Mouse (Mus musculus): ENCODE results near the gene Tnpo1.

Gene Tnpo1

DNA sequence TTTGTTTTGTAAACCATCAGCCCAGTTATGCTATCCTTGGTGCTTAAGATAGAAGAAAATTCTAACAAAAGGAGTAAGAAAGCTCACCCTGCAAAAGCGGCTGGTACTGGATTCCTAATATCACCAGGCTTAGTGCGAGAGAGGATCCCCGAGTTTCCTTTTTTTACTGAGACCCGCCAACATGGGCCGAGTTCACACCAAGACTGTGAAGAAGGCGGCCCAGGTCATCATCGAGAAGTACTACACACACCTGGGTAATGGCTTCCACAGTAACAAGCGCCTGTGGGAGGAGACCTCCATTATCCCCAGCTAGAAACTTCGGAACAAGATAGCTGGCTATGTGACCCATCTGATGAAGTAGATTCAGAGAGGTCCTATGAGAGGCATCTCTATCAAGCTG is 109.6 kb downstream of the Tnpo1 start:
- DNase-seq, result peak; percentile 13

DNA sequence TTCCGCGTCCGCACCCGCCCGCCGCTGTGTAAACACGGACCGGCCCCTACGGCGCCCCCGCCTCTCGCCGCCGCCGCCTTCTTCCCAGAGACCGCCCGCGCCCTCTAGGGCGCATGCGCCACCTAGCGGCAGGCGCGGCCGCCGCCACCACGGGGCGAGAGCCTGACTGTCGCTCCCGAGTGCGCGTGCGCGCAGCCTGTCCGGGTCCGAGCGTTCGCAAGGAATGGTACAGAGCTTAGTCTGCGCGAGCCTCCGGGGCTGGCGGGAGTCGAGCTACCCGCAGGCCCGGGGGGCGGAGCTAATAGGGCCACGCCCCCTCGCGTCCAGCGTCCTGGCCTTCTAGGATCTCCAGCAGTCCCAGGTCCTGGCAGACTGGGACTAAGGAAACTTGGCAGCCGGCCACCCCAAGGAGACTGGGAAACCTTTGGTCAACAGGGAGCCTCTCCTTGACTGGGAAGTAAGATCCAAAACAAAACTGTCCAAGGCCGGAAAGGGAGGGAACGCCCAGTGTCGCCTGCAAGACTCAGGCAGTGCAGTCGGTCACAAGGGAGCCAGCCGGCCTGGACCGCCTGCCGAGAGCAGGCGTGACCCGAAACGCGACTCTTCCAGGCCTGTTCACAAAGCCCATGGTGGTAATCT is 110.9 kb downstream of the Tnpo1 start, which contains the start of gene Fcho2:
Gene Fcho2, minus strand, starts transcription at position 303 of the 639 bp plus-strand sequence.
- peak; percentile 96 for DNase-seq

DNA sequence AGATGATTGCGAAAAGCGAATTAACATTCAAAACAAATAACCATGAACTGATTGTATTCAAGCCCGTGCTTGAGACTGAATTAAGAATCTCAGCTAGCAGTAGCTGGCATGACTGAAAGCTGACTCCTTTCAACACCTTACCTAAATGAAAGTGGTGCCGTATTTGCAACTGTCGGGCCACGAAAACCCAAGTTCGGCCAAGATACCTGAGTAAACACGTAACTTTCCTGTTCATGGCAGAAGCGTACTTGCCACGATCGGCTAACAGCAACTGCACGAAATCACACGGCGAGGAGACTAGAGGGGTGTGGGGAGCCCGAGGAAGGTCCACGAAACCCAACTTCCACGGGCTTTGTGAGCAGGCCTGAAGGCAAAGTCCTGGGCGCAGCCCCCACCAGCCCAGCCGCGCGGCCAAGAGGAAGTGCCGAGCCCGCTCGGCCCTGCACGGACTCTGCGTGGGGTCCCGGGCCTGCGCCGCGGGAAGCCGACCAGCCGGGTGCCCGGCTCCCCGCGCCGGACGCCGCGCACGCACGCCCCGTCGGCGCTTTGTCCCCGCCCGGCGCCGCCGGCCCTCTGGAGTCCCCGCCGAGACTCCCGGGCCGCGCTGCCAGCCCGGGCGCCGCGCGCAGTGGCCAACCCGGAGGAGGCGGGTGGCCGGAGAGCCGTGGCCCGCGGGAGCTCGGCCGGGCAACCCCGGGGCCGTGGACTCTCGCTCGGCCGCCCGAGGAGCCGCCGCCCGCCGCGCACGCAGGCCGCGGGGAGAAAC is 111.7 kb downstream of the Tnpo1 start:
- DNase-seq, result peak; percentile 50

DNA sequence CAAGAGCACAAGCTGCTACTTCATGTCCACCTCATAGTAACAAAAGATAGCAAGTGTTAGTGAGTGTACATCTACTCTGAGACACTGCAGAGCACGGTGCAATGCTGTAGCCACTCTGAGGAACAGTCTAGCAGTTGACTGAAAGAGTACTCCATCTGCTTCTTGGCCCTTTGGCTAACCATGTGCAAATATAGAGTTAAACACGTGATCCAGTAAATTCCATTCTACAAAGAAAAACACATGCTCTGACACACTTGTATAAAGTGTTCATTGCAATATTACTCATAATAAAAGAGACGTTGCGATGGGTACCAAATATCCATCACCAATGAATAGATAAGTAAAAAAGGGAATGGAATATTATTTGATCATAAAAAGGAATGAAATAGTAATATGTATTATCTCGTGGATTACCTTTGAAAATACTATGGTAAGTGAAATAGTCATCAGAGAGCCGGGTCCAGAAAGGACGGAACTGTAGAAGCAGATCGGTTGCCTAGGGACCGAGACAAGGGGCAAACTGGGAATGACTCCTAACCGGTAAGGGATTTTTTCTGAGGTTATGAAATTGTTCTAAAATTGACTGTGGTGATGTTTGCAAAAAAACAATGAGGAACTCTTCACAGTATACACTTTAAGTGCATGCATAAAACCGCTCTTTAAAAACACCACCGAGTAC is 112.4 kb downstream of the Tnpo1 start:
- peak; percentile 16 for DNase-seq

DNA sequence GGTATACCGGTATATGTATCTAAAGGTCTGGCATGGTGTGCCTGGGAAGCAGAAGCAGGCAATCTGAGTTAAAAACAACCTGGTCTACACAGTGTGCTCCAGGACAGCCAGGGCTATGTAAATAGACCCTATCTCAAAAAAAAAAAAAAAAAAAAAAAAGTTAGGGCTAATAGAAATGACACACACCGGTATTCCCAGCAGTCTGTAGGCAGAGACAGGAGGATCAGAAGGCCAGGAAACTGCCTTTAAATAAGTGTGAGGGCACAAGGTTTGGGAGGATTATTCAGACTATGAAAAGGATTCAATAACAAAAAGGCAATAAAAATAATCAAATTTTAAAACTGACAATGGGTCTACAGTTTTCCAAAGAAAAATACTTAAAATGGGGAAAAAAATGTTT is 113.0 kb downstream of the Tnpo1 start:
- no peak for DNase-seq

DNA sequence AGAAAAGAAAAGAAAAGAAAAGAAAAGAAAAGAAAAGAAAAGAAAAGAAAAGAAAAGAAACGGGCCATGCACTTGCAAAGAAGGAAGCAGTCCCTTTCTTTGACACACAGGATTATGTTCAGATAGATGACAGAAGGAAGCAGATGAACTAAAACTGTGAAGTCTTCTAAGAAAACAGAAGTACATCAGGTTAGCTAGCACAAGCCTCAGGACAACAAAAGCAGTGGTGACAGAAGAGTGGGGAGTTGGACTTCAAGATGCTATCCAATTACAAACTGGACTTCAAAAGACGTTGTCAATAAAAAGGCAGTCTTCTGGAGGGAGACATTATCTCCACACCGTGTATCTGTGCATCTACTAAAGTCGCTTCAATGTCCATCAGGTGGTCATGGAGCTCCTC is 113.9 kb downstream of the Tnpo1 start:
- peak; percentile 8 for DNase-seq

DNA sequence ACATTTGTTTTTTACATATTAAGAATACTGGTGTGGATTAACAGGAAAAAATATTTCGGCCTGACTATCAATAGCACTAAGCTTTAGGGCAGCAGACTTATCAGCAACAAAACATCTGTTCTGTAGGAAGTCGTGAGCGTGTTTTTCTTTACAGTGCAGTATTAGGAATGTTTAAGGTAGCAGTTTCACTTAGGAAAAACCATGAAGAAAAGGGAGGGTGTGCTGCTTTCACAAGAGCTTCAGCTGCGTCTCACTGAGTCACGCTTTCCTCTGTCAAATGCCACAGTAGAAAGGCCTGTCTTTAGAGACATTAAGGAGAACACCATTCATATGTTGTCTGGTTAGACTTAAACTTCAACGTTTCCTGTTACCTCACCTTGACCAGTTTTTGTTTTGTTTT is 116.0 kb downstream of the Tnpo1 start:
- no peak for DNase-seq

DNA sequence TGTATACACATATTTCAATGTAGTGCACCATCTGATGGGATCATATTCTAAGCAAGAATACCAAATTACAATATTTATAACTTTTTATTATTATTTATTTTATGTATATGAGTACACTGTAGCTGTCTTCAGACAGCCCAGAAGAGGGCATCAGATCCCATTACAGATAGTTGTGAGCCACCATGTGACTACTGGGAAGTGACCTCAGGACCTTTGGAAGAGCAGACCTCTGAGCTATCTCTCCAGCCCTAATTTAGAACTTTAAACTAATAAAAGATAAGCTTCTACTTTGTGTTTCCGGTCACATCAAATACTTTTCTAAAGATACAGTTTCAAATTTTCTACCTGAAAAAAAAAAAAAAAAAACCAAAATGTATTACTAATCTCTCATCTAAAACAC is 117.1 kb downstream of the Tnpo1 start:
- no peak for DNase-seq

DNA sequence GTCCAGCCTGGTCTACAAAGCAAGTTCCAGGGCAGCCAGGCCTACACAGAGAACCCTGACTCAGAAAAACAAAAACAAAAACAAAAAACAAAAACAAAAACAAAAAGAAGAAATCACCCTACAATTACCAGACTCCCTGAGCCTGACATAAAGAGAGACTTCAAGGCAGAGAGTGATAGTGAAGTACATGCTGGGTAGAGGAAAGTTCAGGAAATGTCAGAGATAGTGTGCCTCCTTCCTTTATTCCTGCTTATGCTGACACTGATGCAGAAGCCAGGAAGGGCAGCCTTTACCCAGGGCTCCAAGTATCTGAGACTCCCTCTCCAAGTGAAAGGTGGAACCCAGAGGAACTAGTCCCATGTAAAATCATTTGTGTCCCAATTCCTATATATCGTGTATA is 121.7 kb downstream of the Tnpo1 start:
- no peak for DNase-seq

DNA sequence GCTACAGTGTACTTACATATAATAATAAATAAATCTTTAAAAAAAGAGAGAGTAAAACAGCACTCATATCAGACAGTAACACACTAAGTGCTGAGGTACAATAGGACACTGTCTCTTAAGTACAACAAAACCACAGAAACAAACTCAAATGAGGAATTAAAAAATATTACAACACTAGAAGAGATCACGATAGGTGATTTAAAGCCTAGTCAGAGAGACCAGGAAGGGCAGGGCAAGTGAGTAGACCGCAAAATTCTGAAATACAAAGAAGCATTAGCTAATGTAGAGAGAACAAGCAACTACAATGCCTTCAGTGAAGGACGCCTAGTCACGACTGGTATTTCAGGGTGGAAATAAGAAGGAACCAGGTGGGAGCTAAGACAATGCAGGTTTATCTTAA is 122.5 kb downstream of the Tnpo1 start:
- no peak for DNase-seq

DNA sequence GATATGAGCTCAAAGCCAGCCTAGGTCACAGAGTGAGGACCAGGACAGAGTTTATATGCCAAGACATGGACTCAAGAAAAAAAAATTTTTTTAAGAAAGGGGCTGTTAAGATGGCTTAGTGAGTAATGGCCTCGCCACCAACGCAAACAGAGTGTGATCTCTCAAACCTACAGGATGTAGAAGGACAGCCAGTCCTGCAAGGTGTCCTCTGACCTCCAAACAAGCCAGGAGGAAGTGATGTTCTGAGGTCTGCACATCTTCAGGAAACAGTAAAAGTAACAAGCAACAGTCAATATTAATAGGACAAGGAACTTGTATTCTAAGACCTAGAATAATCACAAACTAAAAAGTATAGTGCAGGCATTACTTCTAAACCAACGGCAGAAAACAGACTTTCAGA is 123.2 kb downstream of the Tnpo1 start:
- DNase-seq, result no peak

DNA sequence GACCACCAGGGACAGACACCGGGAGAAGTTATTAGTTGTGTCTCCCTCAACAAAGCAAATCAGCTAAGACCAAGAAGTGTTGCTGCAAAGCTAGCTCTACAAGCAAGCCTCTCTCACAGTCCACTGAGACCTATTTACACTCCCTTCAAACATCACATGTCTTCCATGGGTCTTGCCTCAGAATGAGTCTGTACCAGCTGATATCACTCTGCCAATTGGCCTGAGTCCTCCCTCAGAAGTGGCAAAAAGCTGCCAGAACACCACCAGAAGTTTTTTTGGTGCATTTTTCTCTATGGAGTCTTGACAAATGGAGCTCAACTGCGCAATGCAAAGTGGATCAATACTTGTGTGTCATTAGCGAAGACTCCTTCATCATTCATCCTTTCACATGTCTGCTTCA is 130.7 kb downstream of the Tnpo1 start:
- DNase-seq, result no peak

DNA sequence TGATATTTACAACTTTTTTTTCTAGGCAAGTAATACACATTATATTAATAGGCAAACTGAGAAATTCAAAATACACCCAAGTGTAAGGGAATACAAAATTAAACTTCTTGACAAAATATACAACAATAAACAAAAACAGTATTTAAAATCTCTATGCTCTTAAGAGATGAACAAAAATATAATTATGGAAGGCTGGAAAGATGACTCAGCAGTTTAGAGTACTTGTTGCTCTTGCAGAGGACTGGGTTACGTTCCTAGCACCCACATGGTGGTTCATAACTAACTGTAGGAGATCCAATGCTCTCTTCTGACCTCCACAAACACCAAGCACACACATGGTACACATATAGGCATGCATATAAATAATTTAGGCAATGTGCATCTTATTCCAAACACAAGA is 133.3 kb downstream of the Tnpo1 start:
- DNase-seq, result no peak

DNA sequence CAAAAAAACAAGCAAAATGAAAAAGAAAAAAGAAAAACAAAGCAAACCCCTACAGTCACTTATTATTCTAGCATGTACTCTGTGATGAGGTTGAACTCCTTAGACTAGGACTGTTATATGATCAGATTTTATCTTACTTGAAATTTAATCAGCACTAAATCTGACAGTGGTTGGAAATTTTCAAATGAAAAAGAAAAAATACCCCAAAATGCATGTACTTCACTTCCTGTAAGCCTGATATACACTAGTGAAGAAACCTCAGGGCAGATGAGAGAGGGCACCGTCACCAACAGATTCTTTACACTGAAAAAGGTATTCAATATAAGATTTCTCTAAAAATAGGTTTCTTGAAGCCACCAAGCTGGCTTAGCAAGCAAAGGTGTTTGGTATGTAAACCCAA is 134.5 kb downstream of the Tnpo1 start:
- no peak for DNase-seq
